In genomic region chr19:31811371-31811770, GRCm38 (mm10) we compare ENCODE assay signal across 13 mouse cellular contexts. TPM values are rescaled to one million over a fixed set of nuclear protein-coding genes. Genes with fewer than 3 reads are reported as not detected.
A peak's percentile ranks its signal among the peaks of the same experiment; 100 is the strongest.
DNase-seq lines count a peak whose midpoint lies in the region; TF ChIP-seq lines count a peak whose summit lies in the region.
"Had no signal": no experiment of that assay in that cellular context is flagged by ENCODE, and none has a peak within 500 bp of the region (broad histone marks: within the 10 kb centered on the region; RNA-seq: fewer than 3 reads in every experiment).

No protein-coding gene starts in this region.

- TF ChIP-seq POLR2A in heart, adult 2 months (IDR thresholded peaks at IDR 0.05; ENCODE audit: insufficient read depth, low read depth, low read length), result no peak
- TF ChIP-seq POLR2A in lung, adult 2 months (IDR thresholded peaks at IDR 0.05; ENCODE audit: borderline replicate concordance, extremely low read depth, low read depth, low read length), result no peak

- H3K9ac ChIP-seq in heart, adult 2 months (ENCODE audit: low read depth, low read length), result no peak overlapping the region
- H3K9ac ChIP-seq: lung, embryonic 15.5 days had no signal

- H3K36me3 ChIP-seq in heart, adult 2 months (ENCODE audit: control insufficient read depth, insufficient read depth, low read length), result no peaks in the 10 kb centered on the region
- H3K36me3 ChIP-seq: lung, embryonic 15.5 days had no signal

- no peak for DNase-seq in heart, adult 2 months
- no peak for DNase-seq in heart, postnatal 14 days
- DNase-seq in lung, adult 2 months, result no peak
- no peak for DNase-seq in lung, postnatal 4 days
- peak; percentile 7 for DNase-seq in adipocyte (ENCODE audit: low spot score)
- DNase-seq in lung, postnatal 25 days (ENCODE audit: low spot score), result peak; percentile 25
- DNase-seq in adrenal gland, adult 8-10 months, result no peak
- DNase-seq in thymus, postnatal 14 days, result no peak

- intact Hi-C loops in heart, adult 2 months (cut with DNase I), result no loop called here
- intact Hi-C loops in heart, postnatal 14 days (cut with DNase I), result no loop called here

- no peaks in the 10 kb centered on the region for H3K27me3 ChIP-seq in heart, adult 2 months (ENCODE audit: control insufficient read depth, insufficient read depth, low read length)
- H3K27me3 ChIP-seq: lung, embryonic 15.5 days had no signal

- H3K27ac ChIP-seq in heart, adult 2 months, result no peak overlapping the region
- H3K27ac ChIP-seq: lung, embryonic 15.5 days had no signal

- 30% methylated on average over 5 of the region's 5 CpGs for WGBS in heart, adult 2 months
- WGBS in lung, adult 2 months, result 35% methylated on average over 5 of the region's 5 CpGs

- TF ChIP-seq EP300 in heart, adult 2 months (IDR thresholded peaks at IDR 0.05; ENCODE audit: insufficient read depth, low read depth, low read length), result no peak

- TF ChIP-seq CTCF in heart, adult 2 months (IDR thresholded peaks at IDR 0.05), result peak; percentile 73
- TF ChIP-seq CTCF in lung, adult 2 months (IDR thresholded peaks at IDR 0.05; ENCODE audit: insufficient read depth, low read length), result peak; percentile 38; the same call in 1 of the 2 replicates

- H3K4me3 ChIP-seq in heart, adult 2 months, result no peak overlapping the region
- no peak overlapping the region for H3K4me3 ChIP-seq in lung, adult 2 months (replicated peaks; ENCODE audit: extremely low read depth, low read depth, low read length)
- H3K4me3 ChIP-seq: lung, embryonic 15.5 days had no signal

- no peaks in the 10 kb centered on the region for H3K79me2 ChIP-seq in heart, adult 2 months (replicated peaks; ENCODE audit: control insufficient read depth, insufficient read depth, low read length)

- no peaks in the 10 kb centered on the region for H3K4me1 ChIP-seq in heart, adult 2 months (ENCODE audit: control insufficient read depth, insufficient read depth, low read length)
- H3K4me1 ChIP-seq in lung, adult 2 months (ENCODE audit: control insufficient read depth, insufficient read depth, low read length), result no peaks in the 10 kb centered on the region; the same call in 1 of the 2 replicates
- H3K4me1 ChIP-seq: lung, embryonic 15.5 days had no signal

RNA-seq across cellular contexts. Expression of gene Prkg1, which starts 46.5 kb away (rescaled TPM):
- total RNA-seq in heart, adult 2 months (2021), result 10 to 100 TPM; 11.0 to 13.6 TPM
- polyA plus RNA-seq in heart, adult 2 months (2012; rRNA removed), result 2.2 and 3.4 TPM in 2 replicates
- total RNA-seq in heart, postnatal 14 days (2021), result 10 to 100 TPM; 18.8 to 19.1 TPM
- polyA plus RNA-seq in lung, adult 2 months (2012; rRNA removed), result 4.1 and 6.0 TPM in 2 replicates
- total RNA-seq in adrenal gland, adult 8-10 months (2022), result 10 to 100 TPM in 3 of 4 experiments, 1 to 10 TPM in 1; 8.4 to 12.1 (median 11.5) TPM

RNA-seq across cellular contexts. Expression of gene A1cf, which starts 57.2 kb away (rescaled TPM):
- not detected for total RNA-seq in heart, adult 2 months (2021)
- 0.03 TPM in 1 of 2 replicates, not detected in the other for polyA plus RNA-seq in heart, adult 2 months (2012; rRNA removed)
- total RNA-seq in heart, postnatal 14 days (2021), result not detected
- 0.03 TPM in 1 of 2 replicates, not detected in the other for polyA plus RNA-seq in lung, adult 2 months (2012; rRNA removed)
- total RNA-seq in adrenal gland, adult 8-10 months (2022), result under 1 TPM in 1 of 4 experiments, not detected in 3; 0.27 TPM
- total RNA-seq: heart, adult 18-20 months; neutrophil, adult 5-6 weeks had no signal
- polyA plus RNA-seq: cortical plate, adult 2 months; lung, embryonic 15.5 days; stomach, embryonic 14.5 days had no signal

Comparison
In these comparisons a context has a peak if more than half of its experiments do, and no peak if none do; other contexts are left out.
1. DNase-seq: peak in adipocyte (single experiment) and lung, postnatal 25 days (single experiment); none in heart, adult 2 months (0 of 2), heart, postnatal 14 days (0 of 2), lung, adult 2 months (single experiment), lung, postnatal 4 days (0 of 2), adrenal gland, adult 8-10 months (single experiment) and thymus, postnatal 14 days (single experiment).